Mouse (Mus musculus) embryonic facial prominence, embryonic 10.5 days (tissue): ENCODE data around the gene Olfr1289. TPM values are rescaled to one million over a fixed set of nuclear protein-coding genes. Genes with fewer than 3 reads are reported as not detected.

Experiments
- DNase-seq: peaks from one replicate; pipeline ENCODE4 v3.0.0-alpha.2; 2017; ENCODE audit warnings: low spot score
- H3K27ac ChIP-seq: fragments of 300-500 bp; sonication (generic); replicated peaks from 2 replicates; pipeline ENCODE4 v1.5.1; 2016; ENCODE audit warnings: mild to moderate bottlenecking
- H3K27me3 ChIP-seq: fragments of 300-500 bp; sonication (generic); replicated peaks from 2 replicates; pipeline ENCODE4 v1.6.1; 2016; ENCODE audit warnings: low read depth, mild to moderate bottlenecking; ENCODE audit not compliant: poor library complexity, severe bottlenecking
- H3K36me3 ChIP-seq: fragments of 300-500 bp; sonication (generic); replicated peaks from 2 replicates; pipeline ENCODE4 v1.6.1; 2016; ENCODE audit warnings: mild to moderate bottlenecking, moderate library complexity
- H3K4me1 ChIP-seq: fragments of 300-500 bp; sonication (generic); 2 replicates; pipeline ENCODE4 v1.6.1; 2016
- H3K4me3 ChIP-seq: fragments of 300-500 bp; sonication (generic); 2 replicates; pipeline ENCODE4 v1.5.1; 2016; ENCODE audit warnings: mild to moderate bottlenecking, moderate library complexity
- H3K9me3 ChIP-seq: fragments of 300-500 bp; sonication (generic); 2 replicates; pipeline ENCODE4 v1.6.1; 2016; ENCODE audit warnings: mild to moderate bottlenecking
- WGBS: fragments of 180-500 bp; shearing (Covaris S2); methylation state at CpG from one replicate; pipeline ENCODE4 v1.1.7; 2016; 5-methylcytosine and 5-hydroxymethylcytosine counted together
- polyA plus RNA-seq: library from polyadenylated mRNA; unstranded; fragments of >200 nt; fragmentation: Nextera tagmentation; extraction: Ambion mirVana; gene quantifications from 2 replicates; pipeline ENCODE4 v1.2.1, GENCODE M21; 2016

The Olfr1289 gene
- polyA plus RNA-seq = not detected in 2 replicates

- no peaks in the 10 kb centered on the region for H3K36me3 ChIP-seq
- no peak within 1 kb of the TSS for H3K4me3 ChIP-seq
- DNase-seq = no peak
- no peak within 1 kb of the TSS for H3K27ac ChIP-seq
- H3K9me3 ChIP-seq = no peaks in the 10 kb centered on the region
- H3K4me1 ChIP-seq = no peaks in the 10 kb centered on the region
- H3K27me3 ChIP-seq = no peaks in the 10 kb centered on the region
- 86% methylated on average over 1 of the region's 1 CpGs for WGBS
Observed at GRCm38 (mm10) chr2:111480519-111480918, at the start of gene Olfr1289. TSS of gene Olfr1289 (plus strand) at chr2:111480819.

GRCm38 (mm10) chr2:111448842-111449241, 31.8 kb upstream of the Olfr1289 start, which contains the start of gene Olfr1287:
TSS of gene Olfr1287 (plus strand) at chr2:111449142.
- no peaks in the 10 kb centered on the region for H3K27me3 ChIP-seq
- no peaks in the 10 kb centered on the region for H3K36me3 ChIP-seq
- no peaks in the 10 kb centered on the region for H3K4me1 ChIP-seq
- no peak within 1 kb of the TSS for H3K27ac ChIP-seq
- H3K9me3 ChIP-seq = no peaks in the 10 kb centered on the region
- no peak within 1 kb of the TSS for H3K4me3 ChIP-seq
- DNase-seq = no peak
- 68% methylated on average over 1 of the region's 1 CpGs for WGBS

DNA sequence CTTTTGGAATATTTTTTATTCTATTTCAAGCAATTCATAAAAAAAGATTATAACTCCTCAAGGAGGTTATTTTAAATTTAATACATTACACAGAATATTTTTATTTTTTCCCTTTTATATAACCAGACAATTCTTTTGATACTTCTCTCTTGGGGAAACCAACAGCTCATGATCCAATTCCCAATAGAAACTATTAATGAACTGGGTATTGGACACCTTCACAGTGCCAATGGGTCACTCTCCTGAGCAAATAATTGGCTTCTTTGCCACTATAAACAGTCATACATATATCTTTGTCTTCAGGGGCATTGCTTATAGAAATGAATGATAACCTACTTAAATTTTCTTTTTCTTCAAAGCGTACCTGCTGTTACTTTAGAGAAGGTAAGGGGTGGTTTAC, 6.8 kb upstream of the Olfr1289 start, which contains the start of gene Olfr1288:
Olfr1288 (plus strand) TSS at position 301 of the 400 bp plus-strand sequence.
- DNase-seq = no peak
- H3K4me3 ChIP-seq = no peak within 1 kb of the TSS
- no peaks in the 10 kb centered on the region for H3K9me3 ChIP-seq
- no peaks in the 10 kb centered on the region for H3K4me1 ChIP-seq
- H3K27me3 ChIP-seq = no peaks in the 10 kb centered on the region
- no peak within 1 kb of the TSS for H3K27ac ChIP-seq
- no peaks in the 10 kb centered on the region for H3K36me3 ChIP-seq
- WGBS = 97% methylated on average over 1 of the region's 1 CpGs

DNA sequence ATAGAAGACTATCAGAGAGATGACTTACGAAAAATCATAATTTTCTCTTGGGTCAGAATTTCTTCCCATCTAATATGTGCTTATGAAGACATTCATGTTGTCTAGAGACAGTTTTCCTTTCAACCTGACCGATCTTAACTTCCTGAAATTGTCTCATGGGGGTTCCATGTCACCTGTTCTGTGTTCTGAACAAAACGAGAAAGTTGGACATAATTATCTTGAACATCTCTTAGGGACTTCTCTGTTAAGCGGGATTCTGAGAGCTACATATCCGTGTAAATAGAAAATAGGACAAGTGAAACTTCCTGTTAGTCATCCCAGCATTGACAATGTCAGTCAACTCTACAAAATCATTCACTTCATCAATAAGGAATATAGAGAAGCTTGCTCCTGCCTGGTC, 13.1 kb downstream of the Olfr1289 start, which contains the start of gene Olfr1290:
Olfr1290 (minus strand) TSS at position 101 of the 400 bp plus-strand sequence.
- H3K9me3 ChIP-seq = no peaks in the 10 kb centered on the region
- no peaks in the 10 kb centered on the region for H3K36me3 ChIP-seq
- H3K27ac ChIP-seq = no peak within 1 kb of the TSS
- no peak for DNase-seq
- H3K27me3 ChIP-seq = no peaks in the 10 kb centered on the region
- WGBS = 81% methylated on average over 5 of the region's 5 CpGs
- H3K4me3 ChIP-seq = no peak within 1 kb of the TSS
- H3K4me1 ChIP-seq = no peaks in the 10 kb centered on the region

GRCm38 (mm10) chr2:111496880-111497279, 16.3 kb downstream of the Olfr1289 start, which contains the start of gene Olfr1291-ps1:
TSS of gene Olfr1291-ps1 (plus strand) at chr2:111497180.
- DNase-seq = no peak
- Histone ChIP-seq H3K27me3 (no peaks in the 10 kb centered on the region), H3K36me3 (no peaks in the 10 kb centered on the region), H3K4me3 (no peak within 1 kb of the TSS), H3K9me3 (no peaks in the 10 kb centered on the region), H3K27ac (no peak within 1 kb of the TSS), H3K4me1 (no peaks in the 10 kb centered on the region)
- WGBS = 90% methylated on average over 3 of the region's 3 CpGs

- Histone ChIP-seq H3K27ac (no peak overlapping the region), H3K36me3 (no peaks in the 10 kb centered on the region), H3K9me3 (peaks cover 4% of the 10 kb centered on the region; the same call in 1 of the 2 replicates), H3K4me3 (no peak overlapping the region), H3K27me3 (no peaks in the 10 kb centered on the region), H3K4me1 (no peaks in the 10 kb centered on the region)
- 90% methylated on average over 10 of the region's 10 CpGs for WGBS
- DNase-seq = no peak
Observed at GRCm38 (mm10) chr2:111517451-111517850, 36.8 kb downstream of the Olfr1289 start.

- 89% methylated on average over 1 of the region's 1 CpGs for WGBS
- H3K4me3 ChIP-seq = no peak within 1 kb of the TSS
- DNase-seq = no peak
- H3K27me3 ChIP-seq = no peaks in the 10 kb centered on the region
- H3K9me3 ChIP-seq = no peaks in the 10 kb centered on the region
- H3K27ac ChIP-seq = no peak within 1 kb of the TSS
- no peaks in the 10 kb centered on the region for H3K36me3 ChIP-seq
- H3K4me1 ChIP-seq = no peaks in the 10 kb centered on the region
Observed at GRCm38 (mm10) chr2:111524903-111525302, 44.3 kb downstream of the Olfr1289 start, which contains the start of gene Olfr1293-ps. TSS of gene Olfr1293-ps (plus strand) at chr2:111525203.

Other genes starting within 250 kb of the Olfr1289 start
- gene Olfr1275, start 245.5 kb upstream of the Olfr1289 start, polyA plus RNA-seq = not detected in 2 replicates
- gene Olfr1276, start 226.3 kb upstream of the Olfr1289 start, polyA plus RNA-seq = not detected in 2 replicates
- gene Olfr1277, start 206.7 kb upstream of the Olfr1289 start, polyA plus RNA-seq = not detected in 2 replicates
- not detected in 2 replicates for gene Olfr1278, start 190.7 kb upstream of the Olfr1289 start, polyA plus RNA-seq
- not detected in 2 replicates for gene Olfr1279, start 180.2 kb upstream of the Olfr1289 start, polyA plus RNA-seq
- not detected in 2 replicates for gene Olfr1280, start 166.8 kb upstream of the Olfr1289 start, polyA plus RNA-seq
- gene Olfr1281, start 154.3 kb upstream of the Olfr1289 start, polyA plus RNA-seq = not detected in 2 replicates
- gene Olfr1282, start 144.7 kb upstream of the Olfr1289 start, polyA plus RNA-seq = not detected in 2 replicates
- not detected in 2 replicates for gene Olfr1283, start 114.0 kb upstream of the Olfr1289 start, polyA plus RNA-seq
- not detected in 2 replicates for gene Olfr1284, start 105.3 kb upstream of the Olfr1289 start, polyA plus RNA-seq
- not detected in 2 replicates for gene Olfr1286, start 57.7 kb upstream of the Olfr1289 start, polyA plus RNA-seq
- not detected in 2 replicates for gene Olfr1287, start 31.7 kb upstream of the Olfr1289 start, polyA plus RNA-seq
- gene Olfr1288, start 6.7 kb upstream of the Olfr1289 start, polyA plus RNA-seq = not detected in 2 replicates
- gene Olfr1290, start 13.0 kb downstream of the Olfr1289 start, polyA plus RNA-seq = not detected in 2 replicates
- gene Olfr1291-ps1, start 16.4 kb downstream of the Olfr1289 start, polyA plus RNA-seq = not detected in 2 replicates
- gene Olfr1293-ps, start 44.4 kb downstream of the Olfr1289 start, polyA plus RNA-seq = not detected in 2 replicates
- gene Olfr1294, start 59.5 kb downstream of the Olfr1289 start, polyA plus RNA-seq = not detected in 2 replicates
- not detected in 2 replicates for gene Olfr1295, start 88.9 kb downstream of the Olfr1289 start, polyA plus RNA-seq
- not detected in 2 replicates for gene Olfr1297, start 145.7 kb downstream of the Olfr1289 start, polyA plus RNA-seq
- not detected in 2 replicates for gene Olfr1298, start 168.4 kb downstream of the Olfr1289 start, polyA plus RNA-seq
- gene Olfr1299, start 180.6 kb downstream of the Olfr1289 start, polyA plus RNA-seq = not detected in 2 replicates